In the genomic region with DNA sequence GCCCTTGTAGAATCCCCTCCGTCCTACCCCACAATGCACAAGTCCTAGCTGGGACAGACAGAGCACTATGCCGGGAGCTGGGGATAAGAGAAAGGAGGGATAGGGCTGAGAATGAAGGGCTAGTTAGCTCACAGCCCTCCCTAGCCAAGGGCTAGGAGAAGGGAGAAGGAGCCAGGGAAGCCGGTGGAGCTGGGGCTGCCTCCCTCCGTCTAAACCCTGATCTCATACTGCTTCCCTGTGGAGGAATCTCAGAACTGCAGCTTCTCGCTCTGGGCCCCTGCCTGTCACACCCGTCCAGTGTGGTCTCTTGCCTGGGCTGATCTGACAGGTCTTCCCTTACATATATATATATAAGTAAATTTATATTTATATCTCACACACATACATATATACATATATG, we compare ENCODE assay signal across 8 mouse cellular contexts.
A peak's percentile ranks its signal among the peaks of the same experiment; 100 is the strongest.
DNase-seq lines count a peak whose midpoint lies in the region; ATAC-seq and TF ChIP-seq lines count a peak whose summit lies in the region.

No protein-coding gene starts in this region.

- H3K9me3 ChIP-seq in ES-Bruce4 (replicated peaks; ENCODE audit: control insufficient read depth, insufficient read depth, low read length, poor library complexity, severe bottlenecking): no peaks in the 10 kb centered on the region
- H3K9me3 ChIP-seq in forebrain, embryonic 11.5 days (ENCODE audit: control insufficient read depth, low read length): no peaks in the 10 kb centered on the region
- H3K9me3 ChIP-seq in hindbrain, embryonic 13.5 days: no peaks in the 10 kb centered on the region
- H3K9me3 ChIP-seq in megakaryocyte, embryonic 14.5 days: no peaks in the 10 kb centered on the region

- TF ChIP-seq POLR2A in ES-Bruce4 (IDR thresholded peaks at IDR 0.05; ENCODE audit: insufficient read depth, low read length): no peak

- intact Hi-C loops in left cerebral cortex, postnatal 14 days (cut with DNase I): loop anchor here (5.0 kb wide), 3 partner anchors 121 to 396 kb away; a partner anchor contains a TSS

- no peak for TF ChIP-seq EP300 in ES-Bruce4 (IDR thresholded peaks at IDR 0.05; ENCODE audit: insufficient read depth, low read depth, low read length)

- no peaks in the 10 kb centered on the region for H3K27me3 ChIP-seq in ES-Bruce4 (ENCODE audit: control insufficient read depth, insufficient read depth, low read length, poor library complexity, severe bottlenecking)
- no peaks in the 10 kb centered on the region for H3K27me3 ChIP-seq in forebrain, embryonic 11.5 days (ENCODE audit: control insufficient read depth, insufficient read depth, low read length)
- no peaks in the 10 kb centered on the region for H3K27me3 ChIP-seq in hindbrain, embryonic 13.5 days
- H3K27me3 ChIP-seq in megakaryocyte, embryonic 14.5 days (replicated peaks): peaks cover 41% of the 10 kb centered on the region
- H3K27me3 ChIP-seq in splenic B cell, adult 2 months (ENCODE audit: control insufficient read depth, insufficient read depth, low read length, poor library complexity, severe bottlenecking): no peaks in the 10 kb centered on the region; the same call in 1 of the 2 replicates

- peak; percentile 51 to 76 for DNase-seq in adrenal gland, adult (ENCODE audit: inconsistent age in 2 of 2, low spot score in 1 of 2)
- DNase-seq in forebrain, embryonic 11.5 days (ENCODE audit: low spot score): peak; percentile 80
- peak; percentile 44 to 74 for DNase-seq in left cerebral cortex, postnatal 14 days (ENCODE audit: low spot score in 2 of 2)
- DNase-seq in splenic B cell, adult 2 months (ENCODE audit: low read depth, low spot score): peak; percentile 18
- DNase-seq in natural killer cell, adult 2 months (ENCODE audit: low spot score in 2 of 2): no peak

- no peaks in the 10 kb centered on the region for H3K36me3 ChIP-seq in ES-Bruce4 (ENCODE audit: control insufficient read depth, insufficient read depth, low read length, poor library complexity, severe bottlenecking)
- no peaks in the 10 kb centered on the region for H3K36me3 ChIP-seq in forebrain, embryonic 11.5 days (ENCODE audit: control insufficient read depth, insufficient read depth, low read length)
- H3K36me3 ChIP-seq in hindbrain, embryonic 13.5 days: no peaks in the 10 kb centered on the region
- H3K36me3 ChIP-seq in megakaryocyte, embryonic 14.5 days (replicated peaks; ENCODE audit: low read length): no peaks in the 10 kb centered on the region
- no peaks in the 10 kb centered on the region for H3K36me3 ChIP-seq in splenic B cell, adult 2 months (ENCODE audit: control insufficient read depth, insufficient read depth, low read length, poor library complexity, severe bottlenecking)

- no peak overlapping the region for H3K4me3 ChIP-seq in ES-Bruce4 (ENCODE audit: low read depth, low read length)
- no peak overlapping the region for H3K4me3 ChIP-seq in forebrain, embryonic 11.5 days (ENCODE audit: low read depth, low read length)
- H3K4me3 ChIP-seq in hindbrain, embryonic 13.5 days: no peak overlapping the region
- peak overlapping the region; percentile 79 for H3K4me3 ChIP-seq in megakaryocyte, embryonic 14.5 days (replicated peaks)

- no peak overlapping the region for H3K9ac ChIP-seq in ES-Bruce4 (ENCODE audit: low read depth, poor library complexity, severe bottlenecking)
- H3K9ac ChIP-seq in forebrain, embryonic 11.5 days (ENCODE audit: low read length): peak overlapping the region; percentile 31; the same call in 1 of the 2 replicates
- peak overlapping the region; percentile 44 for H3K9ac ChIP-seq in hindbrain, embryonic 13.5 days

- H3K27ac ChIP-seq in ES-Bruce4 (ENCODE audit: insufficient read depth, low read length): no peak overlapping the region
- no peak overlapping the region for H3K27ac ChIP-seq in forebrain, embryonic 11.5 days (ENCODE audit: low read depth, low read length)
- peak overlapping the region; percentile 25 for H3K27ac ChIP-seq in hindbrain, embryonic 13.5 days

- no peak for ATAC-seq in forebrain, embryonic 11.5 days (replicated peaks; ENCODE audit: low FRiP score)
- ATAC-seq in hindbrain, embryonic 13.5 days (ENCODE audit: low FRiP score): peak; percentile 79

- peak overlapping the region; percentile 28; the same call in 1 of the 2 replicates for H3K4me2 ChIP-seq in forebrain, embryonic 11.5 days (ENCODE audit: low read depth, low read length, severe bottlenecking)
- peak overlapping the region; percentile 40 for H3K4me2 ChIP-seq in hindbrain, embryonic 13.5 days

- no peaks in the 10 kb centered on the region for H3K4me1 ChIP-seq in ES-Bruce4 (ENCODE audit: control insufficient read depth, insufficient read depth, low read length)
- H3K4me1 ChIP-seq in forebrain, embryonic 11.5 days (replicated peaks; ENCODE audit: control insufficient read depth, insufficient read depth, low read length): no peaks in the 10 kb centered on the region
- H3K4me1 ChIP-seq in hindbrain, embryonic 13.5 days (replicated peaks): peaks cover 21% of the 10 kb centered on the region
- peaks cover 16% of the 10 kb centered on the region for H3K4me1 ChIP-seq in megakaryocyte, embryonic 14.5 days

- TF ChIP-seq CTCF in ES-Bruce4 (IDR thresholded peaks at IDR 0.05; ENCODE audit: low read depth, low read length): peak; percentile 51

- WGBS in forebrain, embryonic 11.5 days: 4% methylated on average over 6 of the region's 6 CpGs
- 5% methylated on average over 6 of the region's 6 CpGs for WGBS in hindbrain, embryonic 13.5 days

Comparison
In these comparisons a context has a peak if more than half of its experiments do, and no peak if none do; other contexts are left out.
1. DNase-seq: peak in adrenal gland, adult (2 of 2), forebrain, embryonic 11.5 days (single experiment), left cerebral cortex, postnatal 14 days (2 of 2) and splenic B cell, adult 2 months (single experiment); none in natural killer cell, adult 2 months (0 of 2).